Mouse (Mus musculus): ENCODE results near the gene Irf8. TPM values are rescaled to one million over a fixed set of nuclear protein-coding genes. Genes with fewer than 3 reads are reported as not detected.
"Not testable (repeated sequence)": the region's sequence is repeated elsewhere in the genome, so short reads cannot be mapped to it uniquely, and the experiment has no call there.

Gene Irf8
- polyA plus RNA-seq, 1 experiment from 2014 or later = 3.6 TPM

DNA sequence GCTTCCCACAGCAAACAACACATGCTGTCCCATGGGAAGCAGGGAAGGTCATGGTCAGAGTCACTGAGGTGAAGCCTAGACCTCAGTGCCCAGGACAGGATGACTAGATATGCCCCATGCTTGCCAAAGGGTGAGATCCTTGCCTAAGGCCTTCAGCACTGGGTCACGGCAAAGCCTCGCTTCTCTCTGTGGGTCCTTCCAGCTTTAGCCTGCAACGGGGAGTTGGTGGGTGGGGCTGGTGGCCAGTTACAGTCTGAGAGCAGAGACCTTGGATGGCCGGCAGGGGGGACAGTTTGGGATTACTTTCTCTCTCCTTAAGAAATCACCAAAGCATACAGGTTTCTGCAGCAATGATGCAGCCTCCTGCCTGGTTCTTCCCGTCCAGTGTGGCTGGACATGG lies 51.5 kb downstream of the Irf8 start:
- Histone ChIP-seq H3K27me3 (ENCODE audit: control insufficient read depth, insufficient read depth, low read length) (no peaks in the 10 kb centered on the region), H3K4me1 (replicated peaks; ENCODE audit: control insufficient read depth, insufficient read depth, low read length) (no peaks in the 10 kb centered on the region), H3K9me3 (ENCODE audit: control insufficient read depth, low read length) (no peaks in the 10 kb centered on the region), H3K4me3 (ENCODE audit: low read depth, low read length) (no peak overlapping the region), H3K9ac (ENCODE audit: low read depth, low read length) (no peak overlapping the region), H3K36me3 (ENCODE audit: control insufficient read depth, insufficient read depth, low read length) (no peaks in the 10 kb centered on the region), H3K27ac (ENCODE audit: low read depth, low read length) (no peak overlapping the region), H3K4me2 (replicated peaks; ENCODE audit: low read depth, low read length) (no peak overlapping the region)
- 52% methylated on average over 5 of the region's 5 CpGs for WGBS
- DNase-seq (ENCODE audit: low spot score) (no peak), ATAC-seq (ENCODE audit: low FRiP score) (no peak)

DNA sequence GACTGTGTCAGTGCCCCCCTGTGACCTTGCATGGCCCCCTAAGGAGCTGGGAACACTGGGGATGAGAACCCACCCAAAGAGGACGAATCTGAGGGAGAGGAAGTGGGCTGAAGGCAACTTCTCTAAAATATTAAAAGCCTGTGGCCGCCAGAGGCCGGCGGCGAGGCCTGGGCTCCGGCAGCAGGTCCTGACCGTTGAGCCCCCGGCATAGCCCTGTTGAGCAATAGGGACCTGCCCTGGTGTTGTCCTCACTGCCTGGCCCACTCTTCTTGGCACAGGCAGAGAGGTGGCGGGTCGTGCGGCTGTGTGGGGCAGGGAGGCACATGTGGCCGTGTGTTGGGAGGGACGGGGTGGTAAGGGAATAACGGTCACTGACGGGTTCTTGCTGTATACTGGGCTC lies 56.6 kb downstream of the Irf8 start:
- Histone ChIP-seq H3K9ac (ENCODE audit: low read depth, low read length) (no peak overlapping the region), H3K27me3 (ENCODE audit: control insufficient read depth, insufficient read depth, low read length) (no peaks in the 10 kb centered on the region), H3K36me3 (ENCODE audit: control insufficient read depth, insufficient read depth, low read length) (no peaks in the 10 kb centered on the region), H3K4me2 (replicated peaks; ENCODE audit: low read depth, low read length) (no peak overlapping the region), H3K4me3 (ENCODE audit: low read depth, low read length) (no peak overlapping the region), H3K9me3 (ENCODE audit: control insufficient read depth, low read length) (no peaks in the 10 kb centered on the region), H3K27ac (ENCODE audit: low read depth, low read length) (no peak overlapping the region), H3K4me1 (replicated peaks; ENCODE audit: control insufficient read depth, insufficient read depth, low read length) (no peaks in the 10 kb centered on the region)
- DNase-seq (ENCODE audit: low spot score) (no peak), ATAC-seq (ENCODE audit: low FRiP score) (no peak)
- 79% methylated on average over 15 of the region's 15 CpGs for WGBS

- DNase-seq (ENCODE audit: low spot score) = peak; percentile 93
- H3K4me1 ChIP-seq (replicated peaks; ENCODE audit: control insufficient read depth, insufficient read depth, low read length) = no peaks in the 10 kb centered on the region
- H3K9ac ChIP-seq (ENCODE audit: low read depth, low read length) = no peak overlapping the region
- WGBS = 41% methylated on average over 9 of the region's 9 CpGs
- peak; percentile 73; the same call in 1 of the 2 replicates for ATAC-seq (ENCODE audit: low FRiP score)
- H3K27ac ChIP-seq (ENCODE audit: low read depth, low read length) = no peak overlapping the region
- no peaks in the 10 kb centered on the region for H3K36me3 ChIP-seq (ENCODE audit: control insufficient read depth, insufficient read depth, low read length)
- H3K9me3 ChIP-seq (ENCODE audit: control insufficient read depth, low read length) = no peaks in the 10 kb centered on the region
- no peak overlapping the region for H3K4me2 ChIP-seq (replicated peaks; ENCODE audit: low read depth, low read length)
- no peak overlapping the region for H3K4me3 ChIP-seq (ENCODE audit: low read depth, low read length)
- H3K27me3 ChIP-seq (ENCODE audit: control insufficient read depth, insufficient read depth, low read length) = peaks cover 1% of the 10 kb centered on the region; the same call in 1 of the 2 replicates
Observed at GRCm38 (mm10) chr8:120795944-120796635, 59.9 kb downstream of the Irf8 start.

DNA sequence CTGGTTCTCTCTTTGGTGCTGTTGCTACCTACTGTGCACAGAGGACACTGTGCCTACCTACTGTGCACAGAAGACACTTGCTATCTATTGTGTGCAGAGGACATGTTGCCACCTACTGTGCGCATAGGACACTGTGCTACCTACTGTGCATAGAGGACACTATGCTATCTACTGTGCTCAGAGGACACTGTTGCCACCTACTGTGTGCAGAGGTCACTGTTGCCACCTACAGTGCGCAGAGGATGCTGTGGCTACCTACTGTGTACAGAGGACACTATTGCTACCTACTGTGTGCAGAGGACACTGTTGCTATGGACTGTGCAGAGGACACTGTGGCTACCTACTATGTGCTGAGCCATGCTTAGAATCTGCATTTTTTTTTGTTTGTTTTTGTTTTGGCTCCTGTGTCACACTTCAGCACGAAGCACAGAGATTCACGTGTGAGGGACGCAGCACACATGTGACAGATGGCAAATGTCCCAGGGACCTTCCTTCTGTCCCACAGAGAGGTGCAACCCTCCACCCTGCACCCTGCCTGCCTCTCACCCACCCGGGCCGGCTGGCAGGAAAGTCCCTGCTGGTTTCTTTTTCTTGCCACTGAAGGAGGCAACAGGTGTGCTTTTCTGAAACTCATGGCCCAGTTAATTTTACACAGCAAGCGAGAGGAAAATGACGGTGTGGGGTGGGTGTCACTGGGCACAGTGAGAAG lies 61.0 kb downstream of the Irf8 start:
- Histone ChIP-seq H3K27me3 (ENCODE audit: control insufficient read depth, insufficient read depth, low read length) (peaks cover 7% of the 10 kb centered on the region; the same call in 1 of the 2 replicates), H3K4me1 (replicated peaks; ENCODE audit: control insufficient read depth, insufficient read depth, low read length) (no peaks in the 10 kb centered on the region), H3K4me3 (ENCODE audit: low read depth, low read length) (no peak overlapping the region), H3K9me3 (ENCODE audit: control insufficient read depth, low read length) (no peaks in the 10 kb centered on the region), H3K36me3 (ENCODE audit: control insufficient read depth, insufficient read depth, low read length) (no peaks in the 10 kb centered on the region), H3K4me2 (replicated peaks; ENCODE audit: low read depth, low read length) (no peak overlapping the region), H3K27ac (ENCODE audit: low read depth, low read length) (no peak overlapping the region), H3K9ac (ENCODE audit: low read depth, low read length) (no peak overlapping the region)
- no peak for ATAC-seq (ENCODE audit: low FRiP score)
- DNase-seq (ENCODE audit: low spot score) = no peak
- WGBS = 85% methylated on average over 9 of the region's 9 CpGs

GRCm38 (mm10) chr8:120800308-120800865 lies 64.2 kb downstream of the Irf8 start:
- Histone ChIP-seq H3K9ac (ENCODE audit: low read depth, low read length) (no peak overlapping the region), H3K27ac (ENCODE audit: low read depth, low read length) (no peak overlapping the region), H3K4me3 (ENCODE audit: low read depth, low read length) (no peak overlapping the region), H3K4me1 (replicated peaks; ENCODE audit: control insufficient read depth, insufficient read depth, low read length) (no peaks in the 10 kb centered on the region), H3K36me3 (ENCODE audit: control insufficient read depth, insufficient read depth, low read length) (no peaks in the 10 kb centered on the region), H3K27me3 (ENCODE audit: control insufficient read depth, insufficient read depth, low read length) (peaks cover 7% of the 10 kb centered on the region; the same call in 1 of the 2 replicates), H3K4me2 (replicated peaks; ENCODE audit: low read depth, low read length) (0 out of 2 replicates have a peak overlapping the region, but pooled peaks have one; percentile 17), H3K9me3 (ENCODE audit: control insufficient read depth, low read length) (no peaks in the 10 kb centered on the region)
- WGBS = 6% methylated on average over 17 of the region's 17 CpGs
- DNase-seq (ENCODE audit: low spot score) (peak; percentile 83), ATAC-seq (ENCODE audit: low FRiP score) (no peak)

- H3K4me2 ChIP-seq (replicated peaks; ENCODE audit: low read depth, low read length); ATAC-seq (ENCODE audit: low FRiP score); H3K9ac ChIP-seq (ENCODE audit: low read depth, low read length); H3K9me3 ChIP-seq (ENCODE audit: control insufficient read depth, low read length); DNase-seq (ENCODE audit: low spot score); H3K4me3 ChIP-seq (ENCODE audit: low read depth, low read length); H3K27me3 ChIP-seq (ENCODE audit: control insufficient read depth, insufficient read depth, low read length); H3K4me1 ChIP-seq (replicated peaks; ENCODE audit: control insufficient read depth, insufficient read depth, low read length); H3K27ac ChIP-seq (ENCODE audit: low read depth, low read length); H3K36me3 ChIP-seq (ENCODE audit: control insufficient read depth, insufficient read depth, low read length): not testable (repeated sequence)
- 65% methylated on average over 6 of the region's 6 CpGs for WGBS
Observed at GRCm38 (mm10) chr8:120803661-120804375, 67.7 kb downstream of the Irf8 start.

DNA sequence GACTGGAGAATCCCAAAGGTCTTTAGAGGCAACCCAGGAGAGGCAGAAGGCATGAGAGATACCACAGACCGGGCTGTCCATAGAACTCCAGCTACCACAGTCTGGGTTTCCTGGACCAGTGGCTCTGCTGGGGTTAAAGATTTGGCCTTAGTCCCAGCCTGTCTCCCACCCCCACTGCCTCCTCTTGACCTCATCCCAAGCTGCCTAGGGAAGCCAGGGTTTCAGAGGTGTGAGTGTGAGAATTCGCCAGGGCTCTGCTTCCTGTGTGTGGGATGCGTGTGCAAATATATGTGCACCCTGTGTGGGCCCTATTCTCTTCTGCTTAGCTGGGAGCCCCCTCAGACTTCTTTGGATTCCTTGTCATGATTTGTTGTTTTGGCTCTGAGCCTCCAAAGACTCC lies 68.6 kb downstream of the Irf8 start:
- ATAC-seq (ENCODE audit: low FRiP score) = no peak
- Histone ChIP-seq H3K27me3 (ENCODE audit: control insufficient read depth, insufficient read depth, low read length) (peaks cover 7% of the 10 kb centered on the region; the same call in 1 of the 2 replicates), H3K36me3 (ENCODE audit: control insufficient read depth, insufficient read depth, low read length) (no peaks in the 10 kb centered on the region), H3K9ac (ENCODE audit: low read depth, low read length) (no peak overlapping the region), H3K27ac (ENCODE audit: low read depth, low read length) (no peak overlapping the region), H3K9me3 (ENCODE audit: control insufficient read depth, low read length) (no peaks in the 10 kb centered on the region), H3K4me3 (ENCODE audit: low read depth, low read length) (no peak overlapping the region), H3K4me2 (replicated peaks; ENCODE audit: low read depth, low read length) (no peak overlapping the region), H3K4me1 (replicated peaks; ENCODE audit: control insufficient read depth, insufficient read depth, low read length) (no peaks in the 10 kb centered on the region)
- 79% methylated on average over 3 of the region's 3 CpGs for WGBS
- no peak for DNase-seq (ENCODE audit: low spot score)

Data from hindbrain, embryonic 11.5 days (tissue).